Mouse (Mus musculus): ENCODE measurements around the gene Mab21l1.

Gene Mab21l1

GRCm38 (mm10) chr3:55788214-55788586 lies 5.9 kb downstream of the Mab21l1 start:
- Histone ChIP-seq H3K9me3 (ENCODE audit: low read length) (no peaks in the 10 kb centered on the region), H3K4me3 (replicated peaks; ENCODE audit: low read length) (no peak overlapping the region), H3K36me3 (ENCODE audit: insufficient read depth, low read length) (no peaks in the 10 kb centered on the region), H3K4me1 (replicated peaks; ENCODE audit: low read depth, low read length) (peaks cover 15% of the 10 kb centered on the region), H3K27me3 (ENCODE audit: insufficient read depth, low read length) (peaks cover 44% of the 10 kb centered on the region)
- TF ChIP-seq CTCF (conservative IDR thresholded peaks at IDR 0.05; ENCODE audit: low read length) (no peak), POU5F1 (IDR thresholded peaks at IDR 0.05; ENCODE audit: borderline replicate concordance, low read length) (no peak), NANOG (IDR thresholded peaks at IDR 0.05; ENCODE audit: borderline replicate concordance, low read length) (no peak)

- Histone ChIP-seq H3K4me1 (replicated peaks; ENCODE audit: low read depth, low read length) (peaks cover 10% of the 10 kb centered on the region), H3K4me3 (replicated peaks; ENCODE audit: low read length) (no peak overlapping the region), H3K36me3 (ENCODE audit: insufficient read depth, low read length) (no peaks in the 10 kb centered on the region), H3K27me3 (ENCODE audit: insufficient read depth, low read length) (peaks cover 39% of the 10 kb centered on the region), H3K9me3 (ENCODE audit: low read length) (no peaks in the 10 kb centered on the region)
- no peak for TF ChIP-seq NANOG (IDR thresholded peaks at IDR 0.05; ENCODE audit: borderline replicate concordance, low read length)
- no peak for TF ChIP-seq CTCF (conservative IDR thresholded peaks at IDR 0.05; ENCODE audit: low read length)
- no peak for TF ChIP-seq POU5F1 (IDR thresholded peaks at IDR 0.05; ENCODE audit: borderline replicate concordance, low read length)
These were observed 6.4 kb downstream of the Mab21l1 start for GRCm38 (mm10) chr3:55788621-55789201.

- H3K36me3 ChIP-seq (ENCODE audit: insufficient read depth, low read length): no peaks in the 10 kb centered on the region
- H3K9me3 ChIP-seq (ENCODE audit: low read length): no peaks in the 10 kb centered on the region
- TF ChIP-seq CTCF (conservative IDR thresholded peaks at IDR 0.05; ENCODE audit: low read length) (no peak), POU5F1 (IDR thresholded peaks at IDR 0.05; ENCODE audit: borderline replicate concordance, low read length) (no peak), NANOG (IDR thresholded peaks at IDR 0.05; ENCODE audit: borderline replicate concordance, low read length) (no peak)
- H3K4me3 ChIP-seq (replicated peaks; ENCODE audit: low read length): no peak overlapping the region
- peaks cover 7% of the 10 kb centered on the region; the same call in 1 of the 2 replicates for H3K4me1 ChIP-seq (replicated peaks; ENCODE audit: low read depth, low read length)
- peaks cover 32% of the 10 kb centered on the region for H3K27me3 ChIP-seq (ENCODE audit: insufficient read depth, low read length)
These were observed 7.5 kb downstream of the Mab21l1 start for GRCm38 (mm10) chr3:55789856-55790255.

GRCm38 (mm10) chr3:55790609-55791008 lies 8.3 kb downstream of the Mab21l1 start:
- H3K4me1 ChIP-seq (replicated peaks; ENCODE audit: low read depth, low read length): peaks cover 7% of the 10 kb centered on the region; the same call in 1 of the 2 replicates
- peaks cover 28% of the 10 kb centered on the region for H3K27me3 ChIP-seq (ENCODE audit: insufficient read depth, low read length)
- no peak overlapping the region for H3K4me3 ChIP-seq (replicated peaks; ENCODE audit: low read length)
- no peaks in the 10 kb centered on the region for H3K36me3 ChIP-seq (ENCODE audit: insufficient read depth, low read length)
- no peaks in the 10 kb centered on the region for H3K9me3 ChIP-seq (ENCODE audit: low read length)
- TF ChIP-seq CTCF (conservative IDR thresholded peaks at IDR 0.05; ENCODE audit: low read length) (no peak), NANOG (IDR thresholded peaks at IDR 0.05; ENCODE audit: borderline replicate concordance, low read length) (no peak), POU5F1 (IDR thresholded peaks at IDR 0.05; ENCODE audit: borderline replicate concordance, low read length) (no peak)

GRCm38 (mm10) chr3:55792251-55792650 lies 9.9 kb downstream of the Mab21l1 start:
- Histone ChIP-seq H3K36me3 (ENCODE audit: insufficient read depth, low read length) (no peaks in the 10 kb centered on the region), H3K27me3 (ENCODE audit: insufficient read depth, low read length) (peaks cover 14% of the 10 kb centered on the region), H3K4me1 (replicated peaks; ENCODE audit: low read depth, low read length) (0 out of 2 replicates have a peak, but pooled peaks cover 1% of the 10 kb centered on the region), H3K4me3 (replicated peaks; ENCODE audit: low read length) (no peak overlapping the region), H3K9me3 (ENCODE audit: low read length) (no peaks in the 10 kb centered on the region)
- TF ChIP-seq NANOG (IDR thresholded peaks at IDR 0.05; ENCODE audit: borderline replicate concordance, low read length) (no peak), CTCF (conservative IDR thresholded peaks at IDR 0.05; ENCODE audit: low read length) (no peak), POU5F1 (IDR thresholded peaks at IDR 0.05; ENCODE audit: borderline replicate concordance, low read length) (no peak)

GRCm38 (mm10) chr3:55793842-55794575 lies 11.7 kb downstream of the Mab21l1 start:
- Histone ChIP-seq H3K36me3 (ENCODE audit: insufficient read depth, low read length) (no peaks in the 10 kb centered on the region), H3K4me1 (replicated peaks; ENCODE audit: low read depth, low read length) (no peaks in the 10 kb centered on the region), H3K27me3 (ENCODE audit: insufficient read depth, low read length) (peaks cover 9% of the 10 kb centered on the region), H3K9me3 (ENCODE audit: low read length) (no peaks in the 10 kb centered on the region), H3K4me3 (replicated peaks; ENCODE audit: low read length) (no peak overlapping the region)
- TF ChIP-seq CTCF (conservative IDR thresholded peaks at IDR 0.05; ENCODE audit: low read length) (no peak), NANOG (IDR thresholded peaks at IDR 0.05; ENCODE audit: borderline replicate concordance, low read length) (no peak), POU5F1 (IDR thresholded peaks at IDR 0.05; ENCODE audit: borderline replicate concordance, low read length) (no peak)

- peaks cover 3% of the 10 kb centered on the region for H3K27me3 ChIP-seq (ENCODE audit: insufficient read depth, low read length)
- no peaks in the 10 kb centered on the region for H3K36me3 ChIP-seq (ENCODE audit: insufficient read depth, low read length)
- no peaks in the 10 kb centered on the region for H3K4me1 ChIP-seq (replicated peaks; ENCODE audit: low read depth, low read length)
- no peak for TF ChIP-seq CTCF (conservative IDR thresholded peaks at IDR 0.05; ENCODE audit: low read length)
- no peak for TF ChIP-seq NANOG (IDR thresholded peaks at IDR 0.05; ENCODE audit: borderline replicate concordance, low read length)
- TF ChIP-seq POU5F1 (IDR thresholded peaks at IDR 0.05; ENCODE audit: borderline replicate concordance, low read length): no peak
- H3K9me3 ChIP-seq (ENCODE audit: low read length): no peaks in the 10 kb centered on the region
- no peak overlapping the region for H3K4me3 ChIP-seq (replicated peaks; ENCODE audit: low read length)
These were observed 12.5 kb downstream of the Mab21l1 start for GRCm38 (mm10) chr3:55794768-55795167.

GRCm38 (mm10) chr3:55814993-55815625 lies 32.8 kb downstream of the Mab21l1 start:
- Histone ChIP-seq H3K27me3 (ENCODE audit: insufficient read depth, low read length) (no peaks in the 10 kb centered on the region), H3K4me1 (replicated peaks; ENCODE audit: low read depth, low read length) (no peaks in the 10 kb centered on the region), H3K36me3 (ENCODE audit: insufficient read depth, low read length) (no peaks in the 10 kb centered on the region), H3K9me3 (ENCODE audit: low read length) (no peaks in the 10 kb centered on the region), H3K4me3 (replicated peaks; ENCODE audit: low read length) (no peak overlapping the region)
- no peak for TF ChIP-seq POU5F1 (IDR thresholded peaks at IDR 0.05; ENCODE audit: borderline replicate concordance, low read length)
- no peak for TF ChIP-seq NANOG (IDR thresholded peaks at IDR 0.05; ENCODE audit: borderline replicate concordance, low read length)
- no peak for TF ChIP-seq CTCF (conservative IDR thresholded peaks at IDR 0.05; ENCODE audit: low read length)

All from E14TG2a.4 (cell line).